Mouse (Mus musculus) kidney, postnatal 0 days (tissue): ENCODE results near the gene Psap. TPM values are rescaled to one million over a fixed set of nuclear protein-coding genes. Genes with fewer than 3 reads are reported as not detected.

Source experiments
- ATAC-seq: fragments of 200-750 bp; cut with Nextera tagmentation; replicated peaks from 2 replicates; pipeline ENCODE4 v1.8.0; 2017; ENCODE audit warnings: low read depth, moderate number of reproducible peaks, moderate TSS enrichment, moderate library complexity; ENCODE audit not compliant: low FRiP score
- DNase-seq: peaks from one replicate; pipeline ENCODE4 v3.0.0-alpha.2; 2016; ENCODE audit warnings: low spot score
- H3K27ac ChIP-seq: fragments of 300-500 bp; sonication (generic); 2 replicates; pipeline ENCODE4 v1.5.1; 2014; ENCODE audit warnings: mild to moderate bottlenecking
- H3K27me3 ChIP-seq: fragments of 300-500 bp; sonication (generic); 2 replicates; pipeline ENCODE4 v1.6.1; 2014; ENCODE audit warnings: low read length, mixed read lengths; ENCODE audit not compliant: insufficient read depth
- H3K36me3 ChIP-seq: fragments of 300-500 bp; sonication (generic); 2 replicates; pipeline ENCODE4 v1.6.1; 2014; ENCODE audit warnings: low read length, mixed read lengths; ENCODE audit not compliant: insufficient read depth
- H3K4me1 ChIP-seq: fragments of 300-500 bp; sonication (generic); replicated peaks from 2 replicates; pipeline ENCODE4 v1.6.1; 2014; ENCODE audit warnings: antibody characterized with exemption, low read length, mixed read lengths; ENCODE audit not compliant: insufficient read depth
- H3K4me2 ChIP-seq: fragments of 300-500 bp; sonication (generic); 2 replicates; pipeline ENCODE4 v1.6.1; 2014; ENCODE audit warnings: mild to moderate bottlenecking, low read length, moderate library complexity, mixed read lengths
- H3K4me3 ChIP-seq: fragments of 300-500 bp; sonication (generic); replicated peaks from 2 replicates; pipeline ENCODE4 v1.5.1; 2014; ENCODE audit warnings: low read depth, low read length
- H3K9ac ChIP-seq: fragments of 300-500 bp; sonication (generic); 2 replicates; pipeline ENCODE4 v1.6.1; 2014; ENCODE audit warnings: low read depth, low read length
- H3K9me3 ChIP-seq: fragments of 300-500 bp; sonication (generic); replicated peaks from 2 replicates; pipeline ENCODE4 v1.6.1; 2016; ENCODE audit warnings: low read length, inconsistent platforms, mixed read lengths
- CTCF ChIP-seq: IDR thresholded peaks from 2 replicates; pipeline ENCODE4 v1.5.1; 2016; ENCODE audit warnings: antibody characterized with exemption, low read depth, mild to moderate bottlenecking, moderate library complexity
- WGBS: fragments of 180-500 bp; shearing (Covaris S2); extraction: QIAGEN DNeasy Blood & Tissue Kit; methylation state at CpG from one replicate; pipeline ENCODE4 v1.1.7; 2014; 5-methylcytosine and 5-hydroxymethylcytosine counted together
- polyA plus RNA-seq: library from polyadenylated mRNA; unstranded; fragments of >200 nt; fragmentation: Nextera tagmentation; extraction: Ambion mirVana; gene quantifications from 2 replicates; pipeline ENCODE4 v1.2.1, GENCODE M21; 2015

Gene Psap
- polyA plus RNA-seq, 1 experiment from 2014 or later = 142 TPM

- no peaks in the 10 kb centered on the region for H3K27me3 ChIP-seq
- H3K9ac ChIP-seq = no peak overlapping the region
- no peak for TF ChIP-seq CTCF
- H3K4me1 ChIP-seq = peaks cover 10% of the 10 kb centered on the region; the same call in 1 of the 2 replicates
- peak overlapping the region; percentile 81 for H3K4me2 ChIP-seq
- H3K36me3 ChIP-seq = no peaks in the 10 kb centered on the region
- no peak overlapping the region for H3K27ac ChIP-seq
- no peaks in the 10 kb centered on the region for H3K9me3 ChIP-seq
- ATAC-seq = no peak
- 59% methylated on average over 8 of the region's 8 CpGs for WGBS
- no peak overlapping the region for H3K4me3 ChIP-seq
- no peak for DNase-seq
Measured at GRCm38 (mm10) chr10:60279290-60279940, 2.0 kb downstream of the Psap start.

- Histone ChIP-seq H3K4me3 (no peak overlapping the region), H3K4me2 (no peak overlapping the region), H3K27ac (no peak overlapping the region), H3K9ac (no peak overlapping the region), H3K36me3 (no peaks in the 10 kb centered on the region), H3K9me3 (no peaks in the 10 kb centered on the region), H3K4me1 (peaks cover 10% of the 10 kb centered on the region; the same call in 1 of the 2 replicates), H3K27me3 (no peaks in the 10 kb centered on the region)
- DNase-seq = no peak
- no peak for TF ChIP-seq CTCF
- ATAC-seq = no peak
- 79% methylated on average over 9 of the region's 9 CpGs for WGBS
Measured at GRCm38 (mm10) chr10:60279941-60280301, 2.5 kb downstream of the Psap start.

- TF ChIP-seq CTCF = no peak
- DNase-seq = no peak
- WGBS = 80% methylated on average over 6 of the region's 6 CpGs
- no peaks in the 10 kb centered on the region for H3K36me3 ChIP-seq
- H3K4me3 ChIP-seq = no peak overlapping the region
- peaks cover 10% of the 10 kb centered on the region; the same call in 1 of the 2 replicates for H3K4me1 ChIP-seq
- no peak for ATAC-seq
- H3K27ac ChIP-seq = no peak overlapping the region
- H3K27me3 ChIP-seq = no peaks in the 10 kb centered on the region
- no peak overlapping the region for H3K9ac ChIP-seq
- H3K4me2 ChIP-seq = no peak overlapping the region
- no peaks in the 10 kb centered on the region for H3K9me3 ChIP-seq
Measured at GRCm38 (mm10) chr10:60280353-60280752, 2.9 kb downstream of the Psap start.

- Histone ChIP-seq H3K9ac (no peak overlapping the region), H3K4me2 (no peak overlapping the region), H3K27ac (no peak overlapping the region), H3K27me3 (no peaks in the 10 kb centered on the region), H3K9me3 (no peaks in the 10 kb centered on the region), H3K4me3 (no peak overlapping the region), H3K4me1 (peaks cover 10% of the 10 kb centered on the region; the same call in 1 of the 2 replicates), H3K36me3 (no peaks in the 10 kb centered on the region)
- WGBS = 86% methylated on average over 9 of the region's 9 CpGs
- DNase-seq (no peak), ATAC-seq (no peak)
- no peak for TF ChIP-seq CTCF
Measured at GRCm38 (mm10) chr10:60281571-60282050, 4.2 kb downstream of the Psap start.

- WGBS = 83% methylated on average over 10 of the region's 10 CpGs
- no peaks in the 10 kb centered on the region for H3K27me3 ChIP-seq
- H3K36me3 ChIP-seq = no peaks in the 10 kb centered on the region
- H3K4me2 ChIP-seq = no peak overlapping the region
- peak overlapping the region; percentile 19 for H3K27ac ChIP-seq
- H3K4me3 ChIP-seq = no peak overlapping the region
- H3K9me3 ChIP-seq = no peaks in the 10 kb centered on the region
- no peak overlapping the region for H3K9ac ChIP-seq
- no peak for TF ChIP-seq CTCF
- ATAC-seq = no peak
- no peak for DNase-seq
- peaks cover 10% of the 10 kb centered on the region; the same call in 1 of the 2 replicates for H3K4me1 ChIP-seq
Measured at GRCm38 (mm10) chr10:60282116-60283014, 4.9 kb downstream of the Psap start.

GRCm38 (mm10) chr10:60284248-60284647, 6.8 kb downstream of the Psap start:
- ATAC-seq (no peak), DNase-seq (no peak)
- H3K36me3 ChIP-seq = no peaks in the 10 kb centered on the region
- no peak for TF ChIP-seq CTCF
- no peaks in the 10 kb centered on the region for H3K27me3 ChIP-seq
- no peak overlapping the region for H3K9ac ChIP-seq
- no peak overlapping the region for H3K4me2 ChIP-seq
- H3K9me3 ChIP-seq = no peaks in the 10 kb centered on the region
- WGBS = 84% methylated on average over 6 of the region's 6 CpGs
- no peak overlapping the region for H3K4me3 ChIP-seq
- no peaks in the 10 kb centered on the region; the same call in 1 of the 2 replicates for H3K4me1 ChIP-seq
- no peak overlapping the region for H3K27ac ChIP-seq
